Mouse (Mus musculus): Measurements from ENCODE around the gene Slc35b4.

Gene Slc35b4

DNA sequence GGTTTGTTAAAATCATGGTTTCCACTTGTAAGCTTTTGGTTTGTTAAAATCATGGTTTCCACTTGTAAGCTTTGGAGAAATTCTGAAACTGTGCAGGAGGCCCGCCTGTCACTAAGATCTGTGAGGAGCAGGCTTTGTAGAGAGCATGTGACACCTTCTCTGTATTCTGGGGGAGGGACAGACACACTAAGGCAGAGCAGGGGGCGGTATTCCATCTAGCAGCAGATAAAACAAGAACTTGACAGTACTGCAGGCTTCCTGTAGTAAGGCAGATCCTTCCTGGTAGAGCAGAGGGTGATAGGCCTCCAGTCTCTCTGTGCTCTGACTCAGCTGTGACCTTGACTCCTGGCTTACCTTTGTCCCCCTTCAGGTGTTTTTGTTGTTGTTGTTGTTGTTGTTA lies 47.6 kb downstream of the Slc35b4 start:
- no peak for DNase-seq (ENCODE audit: low read depth, low spot score)

DNA sequence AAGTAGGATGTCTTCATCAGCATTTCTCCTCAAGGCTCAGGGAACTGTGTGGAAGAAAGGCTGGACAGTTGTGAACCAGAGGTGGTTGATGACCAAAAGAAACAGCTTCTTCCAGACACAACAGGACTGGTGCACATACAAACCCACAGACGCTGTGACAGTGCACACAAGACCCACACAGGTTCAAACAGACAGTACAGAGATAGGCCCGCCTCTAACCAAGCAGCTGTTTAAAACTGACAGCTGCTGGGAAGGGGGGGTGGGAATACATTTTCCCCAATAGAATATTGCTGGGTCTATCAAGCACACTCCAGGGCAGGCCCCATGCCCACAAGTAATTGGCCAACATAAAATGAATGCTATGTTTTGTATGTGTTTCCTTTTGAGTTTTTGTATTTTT lies 52.5 kb downstream of the Slc35b4 start:
- no peak for DNase-seq (ENCODE audit: low read depth, low spot score)

DNA sequence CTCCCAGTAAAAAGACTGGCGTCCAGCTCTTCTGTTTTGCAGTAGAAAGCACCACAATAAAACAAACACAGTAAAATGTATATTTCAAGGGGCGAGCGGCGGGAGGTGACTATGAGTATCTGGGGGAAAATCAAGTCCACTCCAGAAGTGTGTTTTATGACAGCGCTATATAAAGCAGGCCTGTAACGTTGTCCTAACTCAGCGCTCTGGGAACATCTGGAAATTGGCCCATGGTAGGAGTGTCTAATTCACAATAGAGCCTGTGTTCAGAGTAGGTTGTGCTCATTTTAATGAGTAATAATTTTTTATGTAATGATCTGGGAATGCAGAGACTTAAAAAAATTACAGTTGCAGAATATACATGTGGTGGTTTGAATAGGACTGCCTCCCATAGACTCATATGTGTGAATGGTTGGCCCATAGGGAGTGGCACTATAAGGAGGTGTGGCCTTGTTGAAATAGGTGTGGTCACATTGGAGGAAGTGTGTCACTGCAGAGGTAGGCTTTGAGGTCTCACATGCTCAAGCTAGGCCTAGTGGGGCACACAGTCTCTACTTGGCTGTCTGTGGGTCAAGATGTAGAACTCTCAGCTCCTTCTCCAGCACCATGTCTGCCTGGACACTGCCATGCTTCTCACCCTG lies 60.0 kb downstream of the Slc35b4 start:
- DNase-seq (ENCODE audit: low read depth, low spot score): no peak

DNA sequence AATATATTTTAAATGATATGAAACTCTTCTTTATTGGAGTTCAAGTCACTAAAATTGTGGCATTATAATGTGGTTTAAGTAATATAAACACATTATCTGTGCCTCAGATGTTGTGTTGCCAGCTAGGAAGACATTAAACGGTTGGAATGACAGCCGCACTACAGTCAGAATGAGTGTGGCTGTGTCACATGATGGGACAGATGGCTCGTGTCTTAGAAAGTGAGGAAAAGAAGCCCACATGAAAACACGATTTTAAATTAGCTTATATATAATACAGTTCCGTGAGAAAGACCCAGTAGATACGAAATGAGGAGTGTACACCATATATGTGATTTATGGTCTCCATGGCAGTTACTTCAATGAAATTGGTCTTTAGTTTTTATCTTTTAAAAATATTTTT lies 65.5 kb downstream of the Slc35b4 start:
- DNase-seq (ENCODE audit: low read depth, low spot score): no peak

DNA sequence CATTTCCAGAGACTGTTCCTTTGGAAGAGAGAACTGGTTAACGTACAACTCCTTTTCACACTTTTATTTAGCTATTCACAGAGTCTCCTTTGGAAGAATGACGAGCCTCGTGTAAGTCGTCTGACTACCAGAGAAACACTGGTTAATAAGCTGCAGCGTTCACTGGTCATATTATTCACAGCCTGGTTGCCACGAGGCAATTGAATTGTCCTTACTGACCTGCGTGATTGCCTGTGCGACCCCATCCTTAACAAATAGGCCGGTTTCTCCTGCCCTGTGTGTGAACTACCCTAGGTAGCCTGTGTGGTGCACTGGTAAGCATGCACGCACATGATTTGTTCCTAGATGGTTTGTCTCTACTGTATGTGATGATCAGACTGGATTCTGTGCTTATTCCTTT lies 66.3 kb downstream of the Slc35b4 start:
- DNase-seq (ENCODE audit: low read depth, low spot score): no peak

Measured in retina, postnatal 7 days (tissue).